ENCODE assay signal across 22 mouse cellular contexts in genomic region chr6:12763816-12764215, GRCm38 (mm10). TPM values are rescaled to one million over a fixed set of nuclear protein-coding genes. Genes with fewer than 3 reads are reported as not detected.
DNase-seq lines count a peak whose midpoint lies in the region; ATAC-seq lines count a peak whose summit lies in the region.
"Had no signal": no experiment of that assay in that cellular context is flagged by ENCODE, and none has a peak within 500 bp of the region (broad histone marks: within the 10 kb centered on the region; RNA-seq: fewer than 3 reads in every experiment).

No protein-coding gene starts in this region.

- H3K4me3 ChIP-seq in midbrain, embryonic 11.5 days (ENCODE audit: low read depth, low read length), result no peak overlapping the region
- H3K4me3 ChIP-seq in midbrain, embryonic 16.5 days (ENCODE audit: low read depth, low read length), result no peak overlapping the region
- H3K4me3 ChIP-seq in neural tube, embryonic 14.5 days (ENCODE audit: low read depth, low read length), result no peak overlapping the region
- no peak overlapping the region for H3K4me3 ChIP-seq in neural tube, embryonic 15.5 days (replicated peaks)

- H3K9ac ChIP-seq in midbrain, embryonic 11.5 days (ENCODE audit: low read length), result no peak overlapping the region
- no peak overlapping the region for H3K9ac ChIP-seq in midbrain, embryonic 16.5 days (ENCODE audit: low read depth, low read length)
- H3K9ac ChIP-seq in neural tube, embryonic 14.5 days (replicated peaks; ENCODE audit: low read depth, low read length), result no peak overlapping the region
- no peak overlapping the region for H3K9ac ChIP-seq in neural tube, embryonic 15.5 days (replicated peaks)

- intact Hi-C loops in gastrocnemius, postnatal 36 days (cut with DNase I), result no loop called here

- no peak for ATAC-seq in midbrain, embryonic 11.5 days (ENCODE audit: low FRiP score)
- no peak for ATAC-seq in midbrain, embryonic 16.5 days
- 0 out of 2 replicates have a peak, but pooled peaks have one; percentile 34 for ATAC-seq in neural tube, embryonic 14.5 days (ENCODE audit: low read depth)
- ATAC-seq in neural tube, embryonic 15.5 days (ENCODE audit: low FRiP score), result 0 out of 2 replicates have a peak, but pooled peaks have one; percentile 50
- ATAC-seq: activated CD4-positive, CD25-positive, alpha-beta regulatory T cell, adult 4 months; CD4-positive, CD25-positive, alpha-beta regulatory T cell, adult 4 months; Patski had no signal

- DNase-seq in midbrain, embryonic 11.5 days (ENCODE audit: low spot score, missing footprints), result peak; percentile 54
- no peak for DNase-seq in neural tube, embryonic 10.5 days (ENCODE audit: extremely low spot score, low spot score)
- no peak for DNase-seq in gastrocnemius, postnatal 36 days
- DNase-seq: adrenal gland, adult 2 months; adrenal gland, adult 8-10 months; adrenal gland, postnatal 10 days; adrenal gland, postnatal 14 days; adrenal gland, postnatal 25 days; adrenal gland, postnatal 36 days; B cell, adult 2 months; cerebellum, adult 11 months; cerebellum, adult 11-12 months; cerebellum, adult 18-20 months had no signal

- H3K27me3 ChIP-seq in midbrain, embryonic 11.5 days (ENCODE audit: control insufficient read depth, insufficient read depth, low read length), result no peaks in the 10 kb centered on the region
- H3K27me3 ChIP-seq in midbrain, embryonic 16.5 days (ENCODE audit: control insufficient read depth, insufficient read depth, low read depth, low read length), result no peaks in the 10 kb centered on the region
- no peaks in the 10 kb centered on the region for H3K27me3 ChIP-seq in neural tube, embryonic 14.5 days (ENCODE audit: control insufficient read depth, insufficient read depth, low read length)
- no peaks in the 10 kb centered on the region for H3K27me3 ChIP-seq in neural tube, embryonic 15.5 days (replicated peaks)
- H3K27me3 ChIP-seq: CH12.LX had no signal

- no peaks in the 10 kb centered on the region for H3K36me3 ChIP-seq in midbrain, embryonic 11.5 days (ENCODE audit: control insufficient read depth, insufficient read depth, low read length)
- H3K36me3 ChIP-seq in midbrain, embryonic 16.5 days (ENCODE audit: control insufficient read depth, insufficient read depth, low read length), result no peaks in the 10 kb centered on the region
- no peaks in the 10 kb centered on the region for H3K36me3 ChIP-seq in neural tube, embryonic 14.5 days (ENCODE audit: control insufficient read depth, insufficient read depth, low read length)
- H3K36me3 ChIP-seq in neural tube, embryonic 15.5 days, result no peaks in the 10 kb centered on the region
- H3K36me3 ChIP-seq: G1E had no signal

- H3K4me1 ChIP-seq in midbrain, embryonic 11.5 days (ENCODE audit: control insufficient read depth, insufficient read depth, low read length), result no peaks in the 10 kb centered on the region
- peaks cover 2% of the 10 kb centered on the region; the same call in 1 of the 2 replicates for H3K4me1 ChIP-seq in midbrain, embryonic 16.5 days (ENCODE audit: control insufficient read depth, insufficient read depth, low read length)
- no peaks in the 10 kb centered on the region for H3K4me1 ChIP-seq in neural tube, embryonic 14.5 days (ENCODE audit: control insufficient read depth, insufficient read depth, low read length)
- no peaks in the 10 kb centered on the region for H3K4me1 ChIP-seq in neural tube, embryonic 15.5 days

- 82% methylated on average over 3 of the region's 3 CpGs for WGBS in midbrain, embryonic 11.5 days
- WGBS in midbrain, embryonic 16.5 days, result 71% methylated on average over 3 of the region's 3 CpGs
- 67% methylated on average over 3 of the region's 3 CpGs for WGBS in neural tube, embryonic 14.5 days
- 52% methylated on average over 3 of the region's 3 CpGs for WGBS in neural tube, embryonic 15.5 days

- no peaks in the 10 kb centered on the region for H3K9me3 ChIP-seq in midbrain, embryonic 11.5 days (ENCODE audit: control insufficient read depth, low read length)
- no peaks in the 10 kb centered on the region for H3K9me3 ChIP-seq in midbrain, embryonic 16.5 days (replicated peaks; ENCODE audit: control insufficient read depth, low read length, poor library complexity, severe bottlenecking)
- no peaks in the 10 kb centered on the region for H3K9me3 ChIP-seq in neural tube, embryonic 14.5 days (ENCODE audit: control insufficient read depth, low read length)
- no peaks in the 10 kb centered on the region for H3K9me3 ChIP-seq in neural tube, embryonic 15.5 days (replicated peaks)
- H3K9me3 ChIP-seq: G1E had no signal

- H3K4me2 ChIP-seq in midbrain, embryonic 11.5 days, result no peak overlapping the region
- H3K4me2 ChIP-seq in midbrain, embryonic 16.5 days (ENCODE audit: low read length), result no peak overlapping the region
- H3K4me2 ChIP-seq in neural tube, embryonic 14.5 days (ENCODE audit: low read depth, low read length), result no peak overlapping the region
- no peak overlapping the region for H3K4me2 ChIP-seq in neural tube, embryonic 15.5 days

- H3K27ac ChIP-seq in midbrain, embryonic 11.5 days (ENCODE audit: low read depth, low read length), result no peak overlapping the region
- no peak overlapping the region for H3K27ac ChIP-seq in midbrain, embryonic 16.5 days (ENCODE audit: low read length)
- H3K27ac ChIP-seq in neural tube, embryonic 14.5 days (ENCODE audit: low read depth, low read length), result no peak overlapping the region
- H3K27ac ChIP-seq in neural tube, embryonic 15.5 days (replicated peaks), result no peak overlapping the region

RNA-seq across cellular contexts. Expression of gene Thsd7a, which starts 14.6 kb away (rescaled TPM):
- 19.8 and 22.5 TPM in 2 replicates for polyA plus RNA-seq in midbrain, embryonic 11.5 days (2014; fragmentation: Nextera tagmentation; extraction: Ambion mirVana)
- 28.4 and 34.2 TPM in 2 replicates for polyA plus RNA-seq in midbrain, embryonic 16.5 days (2015; fragmentation: Nextera tagmentation; extraction: Ambion mirVana)
- polyA plus RNA-seq in neural tube, embryonic 14.5 days (2014; fragmentation: Nextera tagmentation; extraction: Ambion mirVana), result 50.1 and 52.1 TPM in 2 replicates
- 28.3 and 34.0 TPM in 2 replicates for polyA plus RNA-seq in neural tube, embryonic 15.5 days (2015; fragmentation: Nextera tagmentation; extraction: Ambion mirVana)
- total RNA-seq in gastrocnemius, postnatal 36 days (2021), result 1 to 10 TPM; 1.8 to 2.2 TPM
- total RNA-seq: MEL had no signal
- polyA plus RNA-seq: activated CD4-positive, CD25-positive, alpha-beta regulatory T cell, adult 4 months had no signal

Comparison
In these comparisons a context has a peak if more than half of its experiments do, and no peak if none do; other contexts are left out.
1. ATAC-seq: peak in neural tube, embryonic 14.5 days (single experiment) and neural tube, embryonic 15.5 days (single experiment); none in midbrain, embryonic 11.5 days (single experiment) and midbrain, embryonic 16.5 days (single experiment).